Mouse (Mus musculus) NIH3T3 (cell line): ENCODE measurements at regions not wholly inside any gene's neighbourhood (a gene's known extent, or its start where the extent isn't known, plus 50 kb on each side); places are given as distances from the start of the nearest gene placed in this dataset.
A peak's percentile ranks its signal among the peaks of the same experiment; 100 is the strongest.

Experiments used
- DNase-seq: peaks from one replicate; pipeline ENCODE4 v3.0.0-alpha.2; 2012; ENCODE audit warnings: low read depth

DNA sequence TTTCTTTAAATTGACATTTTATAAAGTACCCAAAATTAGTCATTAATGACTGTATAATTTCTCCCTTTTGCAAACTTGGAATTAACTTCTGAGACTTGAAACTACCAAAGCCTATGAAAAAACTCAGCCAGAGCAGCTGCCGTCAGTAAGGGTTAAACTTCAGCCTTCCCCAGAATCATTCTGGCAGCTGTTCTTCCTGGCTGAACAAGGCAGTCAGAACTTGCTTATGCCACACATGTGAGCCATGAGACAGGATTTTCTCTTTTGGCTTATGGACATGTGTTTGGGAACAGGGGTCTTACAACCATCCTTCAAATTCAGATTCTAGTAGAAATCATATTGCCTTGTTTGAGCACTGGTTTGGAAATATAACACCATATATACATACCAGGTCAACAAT, 422.4 kb upstream of the Fat1 start:
- DNase-seq: no peak

GRCm38 (mm10) chr8:44525915-44526314, 409.3 kb upstream of the Fat1 start:
- peak; percentile 13 for DNase-seq

- no peak for DNase-seq
Observed at GRCm38 (mm10) chr8:44529696-44530095, 405.6 kb upstream of the Fat1 start.

GRCm38 (mm10) chr8:44548885-44549284, 386.4 kb upstream of the Fat1 start:
- no peak for DNase-seq

GRCm38 (mm10) chr8:44559161-44559560, 376.1 kb upstream of the Fat1 start:
- DNase-seq: no peak

- DNase-seq: no peak
Observed at GRCm38 (mm10) chr8:44576314-44576858, 358.9 kb upstream of the Fat1 start.

DNA sequence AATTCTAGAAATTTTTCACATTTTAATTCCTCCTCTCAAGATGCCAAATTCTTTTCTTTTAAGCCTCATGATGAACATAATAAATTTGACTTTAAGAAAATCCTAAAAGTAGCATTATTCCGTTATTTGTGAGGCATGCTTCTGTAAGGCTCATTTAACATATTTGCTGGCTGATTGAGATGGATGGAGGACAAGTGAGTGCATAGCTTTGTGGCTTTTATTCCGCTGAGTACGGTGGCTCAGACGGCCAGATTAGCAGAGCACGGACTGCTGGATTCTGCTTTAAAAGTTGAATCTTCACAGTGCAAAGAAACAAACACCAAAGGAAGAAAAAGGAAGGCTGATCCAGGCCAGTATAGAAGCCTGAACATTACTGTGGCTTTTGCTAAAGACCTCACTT, 358.3 kb upstream of the Fat1 start:
- DNase-seq: no peak
